8 mouse cellular contexts compared by ENCODE assay signal in the genomic region with DNA sequence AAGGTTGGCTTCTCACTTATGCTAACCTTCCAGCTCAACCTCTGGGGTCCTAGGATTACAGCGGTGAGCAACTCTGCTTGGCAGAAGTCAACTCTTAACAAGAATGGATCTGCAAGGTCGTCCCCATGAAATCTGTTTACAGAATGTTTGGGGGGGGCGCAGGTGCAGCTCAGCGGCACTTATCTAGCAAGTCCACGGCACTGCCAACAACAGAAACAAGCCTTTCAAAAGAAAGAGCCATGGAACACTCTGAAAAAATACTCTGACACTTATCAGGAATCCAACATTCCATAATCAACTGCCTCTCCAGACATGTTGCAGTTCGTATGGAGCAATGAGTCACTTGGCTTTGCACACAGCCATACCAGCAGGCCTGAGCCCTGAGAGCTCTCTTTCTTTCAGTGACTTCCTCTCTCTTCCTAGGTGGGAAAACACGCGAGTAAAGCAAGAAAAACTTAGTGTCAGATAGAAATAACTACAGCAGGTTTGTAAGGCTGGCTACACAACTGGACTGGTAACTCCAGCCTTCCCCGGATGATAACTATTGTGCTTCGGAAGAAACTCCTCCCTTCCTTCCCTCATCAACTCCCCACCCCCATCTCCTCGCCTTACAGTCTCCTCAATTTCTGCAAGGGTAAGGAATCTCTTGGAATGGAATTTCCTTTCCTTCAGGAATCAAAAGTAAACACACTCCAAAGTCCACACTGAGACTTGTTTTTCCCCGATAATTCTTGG. TPM values are rescaled to one million over a fixed set of nuclear protein-coding genes. Genes with fewer than 3 reads are reported as not detected.
A peak's percentile ranks its signal among the peaks of the same experiment; 100 is the strongest.
DNase-seq lines count a peak whose midpoint lies in the region; ATAC-seq and TF ChIP-seq lines count a peak whose summit lies in the region.

No protein-coding gene starts in this region.

- H3K27ac ChIP-seq in hindbrain, embryonic 16.5 days (ENCODE audit: low read depth, low read length) = 0 out of 2 replicates have a peak overlapping the region, but pooled peaks have one; percentile 8
- H3K27ac ChIP-seq in hindbrain, embryonic 11.5 days (ENCODE audit: low read depth, low read length) = no peak overlapping the region
- H3K27ac ChIP-seq in heart, embryonic 11.5 days (ENCODE audit: low read depth, low read length) = peak overlapping the region; percentile 90
- peak overlapping the region; percentile 81 for H3K27ac ChIP-seq in kidney, postnatal 0 days

- WGBS in hindbrain, embryonic 16.5 days = 66% methylated on average over 12 of the region's 12 CpGs
- 68% methylated on average over 12 of the region's 12 CpGs for WGBS in hindbrain, embryonic 11.5 days
- WGBS in heart, embryonic 11.5 days (ENCODE audit: insufficient replicate concordance) = 38% methylated on average over 12 of the region's 12 CpGs
- WGBS in kidney, postnatal 0 days = 46% methylated on average over 12 of the region's 12 CpGs

- H3K36me3 ChIP-seq in hindbrain, embryonic 16.5 days (ENCODE audit: control insufficient read depth, insufficient read depth, low read length) = no peaks in the 10 kb centered on the region
- H3K36me3 ChIP-seq in hindbrain, embryonic 11.5 days (ENCODE audit: control insufficient read depth, insufficient read depth, low read length) = no peaks in the 10 kb centered on the region
- H3K36me3 ChIP-seq in heart, embryonic 11.5 days (ENCODE audit: control insufficient read depth, insufficient read depth, low read length) = no peaks in the 10 kb centered on the region
- no peaks in the 10 kb centered on the region for H3K36me3 ChIP-seq in kidney, postnatal 0 days (ENCODE audit: insufficient read depth, low read length)
- H3K36me3 ChIP-seq in myocyte (ENCODE audit: control insufficient read depth, insufficient read depth) = no peaks in the 10 kb centered on the region

- TF ChIP-seq CTCF in kidney, postnatal 0 days (IDR thresholded peaks at IDR 0.05; ENCODE audit: low read depth) = no peak

- H3ac ChIP-seq in myocyte (ENCODE audit: control insufficient read depth, insufficient read length) = no peak overlapping the region

- no peak overlapping the region for H3K4me2 ChIP-seq in hindbrain, embryonic 16.5 days (ENCODE audit: low read length)
- H3K4me2 ChIP-seq in hindbrain, embryonic 11.5 days (replicated peaks; ENCODE audit: low read depth, low read length) = no peak overlapping the region
- H3K4me2 ChIP-seq in heart, embryonic 11.5 days = peak overlapping the region; percentile 25
- peak overlapping the region; percentile 10; the same call in 1 of the 2 replicates for H3K4me2 ChIP-seq in kidney, postnatal 0 days (ENCODE audit: low read length)
- peak overlapping the region; percentile 50 for H3K4me2 ChIP-seq in myocyte (ENCODE audit: low read depth)

- no peak overlapping the region for H3K4me3 ChIP-seq in hindbrain, embryonic 16.5 days (ENCODE audit: low read length)
- H3K4me3 ChIP-seq in hindbrain, embryonic 11.5 days (ENCODE audit: low read depth, low read length) = no peak overlapping the region
- no peak overlapping the region for H3K4me3 ChIP-seq in heart, embryonic 11.5 days (ENCODE audit: low read depth, low read length)
- no peak overlapping the region for H3K4me3 ChIP-seq in kidney, postnatal 0 days (replicated peaks; ENCODE audit: low read depth, low read length)
- H3K4me3 ChIP-seq in myocyte = no peak overlapping the region

- no peak for ATAC-seq in hindbrain, embryonic 16.5 days
- no peak for ATAC-seq in hindbrain, embryonic 11.5 days (ENCODE audit: low FRiP score)
- ATAC-seq in heart, embryonic 11.5 days (replicated peaks; ENCODE audit: insufficient number of reproducible peaks, low FRiP score, low TSS enrichment) = peak; percentile 55; the same call in 1 of the 2 replicates
- 0 out of 2 replicates have a peak, but pooled peaks have one; percentile 33 for ATAC-seq in kidney, postnatal 0 days (replicated peaks; ENCODE audit: low FRiP score, low read depth)
- no peak for ATAC-seq in CD4-positive, CD25-positive, alpha-beta regulatory T cell, adult 4 months

- H3K4me1 ChIP-seq in hindbrain, embryonic 16.5 days (ENCODE audit: control insufficient read depth, insufficient read depth, low read depth, low read length) = no peaks in the 10 kb centered on the region
- H3K4me1 ChIP-seq in hindbrain, embryonic 11.5 days (replicated peaks; ENCODE audit: control insufficient read depth, insufficient read depth, low read length) = no peaks in the 10 kb centered on the region
- peaks cover 14% of the 10 kb centered on the region for H3K4me1 ChIP-seq in heart, embryonic 11.5 days (ENCODE audit: control insufficient read depth, insufficient read depth, low read length)
- peaks cover 8% of the 10 kb centered on the region; the same call in 1 of the 2 replicates for H3K4me1 ChIP-seq in kidney, postnatal 0 days (replicated peaks; ENCODE audit: insufficient read depth, low read length)

- no peaks in the 10 kb centered on the region for H3K79me2 ChIP-seq in myocyte (ENCODE audit: control insufficient read depth, insufficient read depth)

- DNase-seq in hindbrain, embryonic 11.5 days (ENCODE audit: low spot score) = no peak
- peak; percentile 79 for DNase-seq in kidney, postnatal 0 days (ENCODE audit: low spot score)
- no peak for DNase-seq in thymus, adult 18-20 months
- DNase-seq in cerebellum, postnatal 36 days = no peak

- no peak for TF ChIP-seq POLR2A in myocyte (IDR thresholded peaks at IDR 0.05; ENCODE audit: insufficient read length, low read depth)

- H3K9me3 ChIP-seq in hindbrain, embryonic 16.5 days (ENCODE audit: control insufficient read depth, low read length) = no peaks in the 10 kb centered on the region
- no peaks in the 10 kb centered on the region for H3K9me3 ChIP-seq in hindbrain, embryonic 11.5 days (ENCODE audit: control insufficient read depth, low read length)
- no peaks in the 10 kb centered on the region for H3K9me3 ChIP-seq in heart, embryonic 11.5 days (replicated peaks; ENCODE audit: control insufficient read depth, low read length)
- H3K9me3 ChIP-seq in kidney, postnatal 0 days (replicated peaks; ENCODE audit: low read length) = no peaks in the 10 kb centered on the region

- no peaks in the 10 kb centered on the region for H3K27me3 ChIP-seq in hindbrain, embryonic 16.5 days (replicated peaks; ENCODE audit: control insufficient read depth, insufficient read depth, low read length)
- H3K27me3 ChIP-seq in hindbrain, embryonic 11.5 days (ENCODE audit: control insufficient read depth, insufficient read depth, low read length) = no peaks in the 10 kb centered on the region
- H3K27me3 ChIP-seq in heart, embryonic 11.5 days (ENCODE audit: control insufficient read depth, insufficient read depth, low read length) = no peaks in the 10 kb centered on the region
- no peaks in the 10 kb centered on the region for H3K27me3 ChIP-seq in kidney, postnatal 0 days (ENCODE audit: insufficient read depth, low read length)
- H3K27me3 ChIP-seq in myocyte (ENCODE audit: control insufficient read depth, insufficient read depth, insufficient read length) = no peaks in the 10 kb centered on the region

- H3K9ac ChIP-seq in hindbrain, embryonic 16.5 days (ENCODE audit: low read depth, low read length) = no peak overlapping the region
- no peak overlapping the region for H3K9ac ChIP-seq in hindbrain, embryonic 11.5 days (ENCODE audit: low read depth, low read length)
- H3K9ac ChIP-seq in heart, embryonic 11.5 days (ENCODE audit: low read depth, low read length) = peak overlapping the region; percentile 46
- no peak overlapping the region for H3K9ac ChIP-seq in kidney, postnatal 0 days (ENCODE audit: low read depth, low read length)

TF ChIP-seq in myocyte, 11 proteins besides CTCF, POLR2A, EP300 and RAD21 (continues in another document):
- TF ChIP-seq TCF12 (IDR thresholded peaks at IDR 0.05; ENCODE audit: insufficient read depth, poor library complexity, severe bottlenecking) (no peak), POLR2AphosphoS2 (IDR thresholded peaks at IDR 0.05; ENCODE audit: insufficient read length, low read depth) (no peak), MYOG (IDR thresholded peaks at IDR 0.05; ENCODE audit: control insufficient read depth in 1 of 3, insufficient read depth in 1 of 3, insufficient read length in 2 of 3, low read depth in 2 of 3) (no peak)

RNA-seq across cellular contexts. Expression of gene Spag9, which starts 7.4 kb away (rescaled TPM):
- 68.9 and 71.8 TPM in 2 replicates for polyA plus RNA-seq in hindbrain, embryonic 16.5 days (2015; fragmentation: Nextera tagmentation; extraction: Ambion mirVana)
- polyA plus RNA-seq in hindbrain, embryonic 11.5 days (2014; fragmentation: Nextera tagmentation; extraction: Ambion mirVana) = 107 and 109 TPM in 2 replicates
- 38.1 and 40.4 TPM in 2 replicates for polyA plus RNA-seq in heart, embryonic 11.5 days (2014; fragmentation: Nextera tagmentation; extraction: Ambion mirVana)
- 52.5 and 59.8 TPM in 2 replicates for polyA plus RNA-seq in kidney, postnatal 0 days (2015; fragmentation: Nextera tagmentation; extraction: Ambion mirVana)
- polyA plus RNA-seq in myocyte (2012; fragmentation: generic; extraction: Trizol) = 16.9 TPM
- 10 to 100 TPM; 14.9 to 20.3 TPM for polyA plus RNA-seq in CD4-positive, CD25-positive, alpha-beta regulatory T cell, adult 4 months (2017; shearing (Covaris generic))

RNA-seq across cellular contexts. Expression of gene Nme1, which starts 20.2 kb away (rescaled TPM):
- polyA plus RNA-seq in hindbrain, embryonic 16.5 days (2015; fragmentation: Nextera tagmentation; extraction: Ambion mirVana) = 372 and 387 TPM in 2 replicates
- polyA plus RNA-seq in hindbrain, embryonic 11.5 days (2014; fragmentation: Nextera tagmentation; extraction: Ambion mirVana) = 198 and 206 TPM in 2 replicates
- 135 and 136 TPM in 2 replicates for polyA plus RNA-seq in heart, embryonic 11.5 days (2014; fragmentation: Nextera tagmentation; extraction: Ambion mirVana)
- polyA plus RNA-seq in kidney, postnatal 0 days (2015; fragmentation: Nextera tagmentation; extraction: Ambion mirVana) = 132 TPM in 2 replicates
- polyA plus RNA-seq in myocyte (2012; fragmentation: generic; extraction: Trizol) = 48.7 TPM
- polyA plus RNA-seq in CD4-positive, CD25-positive, alpha-beta regulatory T cell, adult 4 months (2017; shearing (Covaris generic)) = 100 to 1,000 TPM; 119 to 260 TPM

RNA-seq across cellular contexts. Expression of gene Gm20390, which starts 20.4 kb away (rescaled TPM):
- 367 and 368 TPM in 2 replicates for polyA plus RNA-seq in hindbrain, embryonic 16.5 days (2015; fragmentation: Nextera tagmentation; extraction: Ambion mirVana)
- 393 and 395 TPM in 2 replicates for polyA plus RNA-seq in hindbrain, embryonic 11.5 days (2014; fragmentation: Nextera tagmentation; extraction: Ambion mirVana)
- polyA plus RNA-seq in heart, embryonic 11.5 days (2014; fragmentation: Nextera tagmentation; extraction: Ambion mirVana) = 308 and 315 TPM in 2 replicates
- polyA plus RNA-seq in kidney, postnatal 0 days (2015; fragmentation: Nextera tagmentation; extraction: Ambion mirVana) = 353 and 385 TPM in 2 replicates
- 258 TPM for polyA plus RNA-seq in myocyte (2012; fragmentation: generic; extraction: Trizol)
- 100 to 1,000 TPM in 1 of 2 experiments, 10 to 100 TPM in 1; 26.7 to 265 TPM for polyA plus RNA-seq in CD4-positive, CD25-positive, alpha-beta regulatory T cell, adult 4 months (2017; shearing (Covaris generic))

RNA-seq across cellular contexts. Expression of gene Nme2, which starts 32.4 kb away (rescaled TPM):
- 98.6 and 130 TPM in 2 replicates for polyA plus RNA-seq in hindbrain, embryonic 16.5 days (2015; fragmentation: Nextera tagmentation; extraction: Ambion mirVana)
- polyA plus RNA-seq in hindbrain, embryonic 11.5 days (2014; fragmentation: Nextera tagmentation; extraction: Ambion mirVana) = 140 and 142 TPM in 2 replicates
- 277 and 316 TPM in 2 replicates for polyA plus RNA-seq in heart, embryonic 11.5 days (2014; fragmentation: Nextera tagmentation; extraction: Ambion mirVana)
- 395 and 442 TPM in 2 replicates for polyA plus RNA-seq in kidney, postnatal 0 days (2015; fragmentation: Nextera tagmentation; extraction: Ambion mirVana)
- polyA plus RNA-seq in myocyte (2012; fragmentation: generic; extraction: Trizol) = 1,152 TPM
- polyA plus RNA-seq in CD4-positive, CD25-positive, alpha-beta regulatory T cell, adult 4 months (2017; shearing (Covaris generic)) = 100 to 1,000 TPM; 116 to 398 TPM

Comparison
In these comparisons a context has a peak if more than half of its experiments do, and no peak if none do; other contexts are left out.
1. ATAC-seq: peak in heart, embryonic 11.5 days (single experiment) and kidney, postnatal 0 days (single experiment); none in hindbrain, embryonic 16.5 days (single experiment), hindbrain, embryonic 11.5 days (single experiment) and CD4-positive, CD25-positive, alpha-beta regulatory T cell, adult 4 months (single experiment).
2. H3K4me2 ChIP-seq: peak in heart, embryonic 11.5 days (single experiment), kidney, postnatal 0 days (single experiment) and myocyte (single experiment); none in hindbrain, embryonic 16.5 days (single experiment) and hindbrain, embryonic 11.5 days (single experiment).